Mouse (Mus musculus) megakaryocyte, embryonic 14.5 days (primary cell): ENCODE results near the gene Mepe. TPM values are rescaled to one million over a fixed set of nuclear protein-coding genes. Genes with fewer than 3 reads are reported as not detected.

Source experiments
- H3K27me3 ChIP-seq: replicated peaks from 2 replicates; pipeline ENCODE3; 2012; ENCODE audit warnings: inconsistent platforms
- H3K36me3 ChIP-seq: replicated peaks from 2 replicates; pipeline ENCODE3; 2012; ENCODE audit warnings: low read length, inconsistent platforms, mixed read lengths
- H3K4me1 ChIP-seq: 2 replicates; pipeline ENCODE4 v1.6.1; 2012; ENCODE audit warnings: inconsistent platforms
- H3K4me3 ChIP-seq: replicated peaks from 2 replicates; pipeline ENCODE3; 2012; ENCODE audit warnings: moderate library complexity, mild to moderate bottlenecking, inconsistent platforms
- H3K9me3 ChIP-seq: 2 replicates; pipeline ENCODE4 v1.6.1; 2012; ENCODE audit warnings: inconsistent platforms
- FLI1 ChIP-seq: IDR thresholded peaks from 2 replicates; pipeline ENCODE4 v1.6.1; 2012; ENCODE audit warnings: low read length, inconsistent platforms, mixed read lengths
- GATA1 ChIP-seq: IDR thresholded peaks from 3 replicates; pipeline ENCODE4 v1.6.1; 2012; ENCODE audit warnings: mixed read lengths, low read length, inconsistent platforms, borderline replicate concordance
- polyA plus RNA-seq: library from polyadenylated mRNA; stranded (reverse); fragments of >175 nt; gene quantifications from 2 replicates; pipeline ENCODE4 v1.2.3, GENCODE M21; 2012; ENCODE audit warnings: low replicate concordance; ENCODE audit not compliant: insufficient read depth

The Mepe gene
- polyA plus RNA-seq, 1 experiment = not detected

DNA sequence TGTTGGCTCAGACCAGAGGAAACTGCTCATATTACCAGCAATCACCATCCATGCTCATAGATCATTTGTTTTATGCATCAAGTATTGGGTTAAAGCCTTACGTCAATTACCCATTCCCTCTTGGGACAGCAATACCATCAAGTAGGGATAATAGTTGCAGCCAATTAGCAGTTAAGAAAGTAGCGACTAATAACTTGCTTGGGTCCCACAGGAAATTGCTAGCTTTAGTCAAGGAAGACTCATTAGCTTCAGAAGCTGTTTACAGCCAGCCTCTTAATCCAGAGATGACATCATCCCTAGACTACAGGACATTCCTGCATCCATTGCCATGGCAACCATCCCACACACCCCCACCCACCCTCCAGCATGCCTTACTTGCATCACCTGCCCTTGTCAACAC is 50.0 kb downstream of the Mepe start:
- no peaks in the 10 kb centered on the region for H3K27me3 ChIP-seq
- no peaks in the 10 kb centered on the region for H3K36me3 ChIP-seq
- 0 out of 2 replicates have a peak, but pooled peaks cover 2% of the 10 kb centered on the region for H3K9me3 ChIP-seq
- no peak for TF ChIP-seq GATA1
- TF ChIP-seq FLI1 = no peak
- peaks cover 3% of the 10 kb centered on the region; the same call in 1 of the 2 replicates for H3K4me1 ChIP-seq
- H3K4me3 ChIP-seq = no peak overlapping the region

DNA sequence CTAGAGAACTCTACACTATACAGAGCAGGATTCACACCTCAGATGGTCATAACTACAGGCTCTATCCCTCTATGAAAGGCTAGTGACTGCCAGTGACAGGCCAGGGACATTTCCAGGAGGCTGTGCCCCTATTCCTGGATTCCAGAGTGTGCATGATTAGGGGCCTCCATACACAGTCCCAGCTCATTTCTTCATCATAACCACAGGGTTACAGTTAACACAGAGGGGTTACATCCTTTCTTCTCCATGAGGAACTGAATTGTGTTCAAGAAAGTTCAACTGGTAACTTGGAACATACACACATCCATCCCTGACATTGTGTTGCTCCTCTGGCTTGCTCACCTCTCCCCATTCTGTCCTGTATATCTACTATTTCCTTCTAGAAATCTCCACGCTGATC is 51.8 kb downstream of the Mepe start:
- Histone ChIP-seq H3K9me3 (no peaks in the 10 kb centered on the region), H3K36me3 (no peaks in the 10 kb centered on the region), H3K27me3 (no peaks in the 10 kb centered on the region), H3K4me1 (peaks cover 3% of the 10 kb centered on the region; the same call in 1 of the 2 replicates), H3K4me3 (no peak overlapping the region)
- TF ChIP-seq GATA1 = no peak

DNA sequence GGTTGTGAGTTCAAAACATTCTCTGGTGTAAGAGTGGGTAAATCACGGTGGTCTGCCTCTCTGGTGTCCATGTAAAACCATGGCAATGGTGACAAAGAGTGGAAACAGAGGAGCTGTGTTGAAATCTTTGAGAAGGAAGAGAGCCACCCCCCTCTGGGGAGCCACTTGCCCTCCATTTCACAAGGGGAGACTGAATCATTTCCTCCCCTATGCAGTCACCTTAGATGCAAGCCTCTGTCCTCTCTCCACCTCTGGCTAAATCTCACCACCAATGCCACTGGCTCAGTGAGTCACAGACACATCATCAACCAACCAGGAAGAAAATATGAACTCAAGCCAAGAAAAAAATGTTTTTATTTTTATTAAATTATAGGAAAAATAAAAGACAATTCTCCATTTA is 55.4 kb downstream of the Mepe start:
- H3K4me1 ChIP-seq = no peaks in the 10 kb centered on the region
- H3K4me3 ChIP-seq = no peak overlapping the region
- TF ChIP-seq GATA1 = no peak
- no peaks in the 10 kb centered on the region for H3K27me3 ChIP-seq
- H3K36me3 ChIP-seq = no peaks in the 10 kb centered on the region
- H3K9me3 ChIP-seq = 0 out of 2 replicates have a peak, but pooled peaks cover 2% of the 10 kb centered on the region

DNA sequence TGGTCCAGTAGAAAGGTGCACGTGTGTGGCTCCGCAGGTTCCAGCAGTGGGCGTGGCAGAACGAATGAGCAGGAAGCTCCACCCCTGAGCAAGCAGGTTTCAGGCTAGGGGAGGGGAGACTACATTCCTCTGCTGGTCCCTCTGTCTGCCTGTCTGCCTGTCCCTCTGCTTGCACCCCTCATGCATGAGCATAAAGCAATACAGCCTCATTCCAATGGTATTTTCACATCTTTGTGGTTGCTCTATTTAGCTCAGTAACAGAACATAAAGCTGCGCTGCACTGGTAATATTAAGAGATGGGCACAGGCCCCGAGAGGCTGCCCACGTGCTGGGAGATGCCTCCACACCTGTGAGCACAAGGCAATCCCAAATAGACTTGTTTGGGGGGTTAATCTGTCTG is 56.5 kb downstream of the Mepe start:
- no peak overlapping the region for H3K4me3 ChIP-seq
- no peaks in the 10 kb centered on the region for H3K36me3 ChIP-seq
- TF ChIP-seq FLI1 (no peak), GATA1 (no peak)
- no peaks in the 10 kb centered on the region for H3K27me3 ChIP-seq
- no peaks in the 10 kb centered on the region for H3K4me1 ChIP-seq
- H3K9me3 ChIP-seq = 0 out of 2 replicates have a peak, but pooled peaks cover 4% of the 10 kb centered on the region

DNA sequence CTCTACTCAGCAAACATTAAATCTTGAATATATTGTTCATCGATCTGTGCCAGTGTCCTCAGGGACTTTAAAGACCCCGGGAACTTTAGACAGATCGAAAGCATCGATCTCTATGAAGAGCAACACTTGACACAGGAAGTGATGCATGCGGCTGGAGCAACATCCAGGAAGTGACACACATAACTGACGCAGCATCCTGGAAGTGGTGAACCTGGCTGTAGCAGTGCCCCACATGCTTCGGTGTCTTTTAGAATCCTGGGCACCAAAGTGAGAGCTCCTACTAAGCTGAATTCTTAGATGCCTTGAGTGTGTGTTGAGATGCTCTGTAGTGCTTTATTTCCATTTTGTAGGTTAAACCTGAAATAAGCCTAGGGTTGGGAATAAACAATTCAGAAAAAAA is 59.4 kb downstream of the Mepe start:
- TF ChIP-seq FLI1 (no peak), GATA1 (no peak)
- no peaks in the 10 kb centered on the region for H3K4me1 ChIP-seq
- H3K4me3 ChIP-seq = no peak overlapping the region
- no peaks in the 10 kb centered on the region for H3K36me3 ChIP-seq
- no peaks in the 10 kb centered on the region for H3K27me3 ChIP-seq
- H3K9me3 ChIP-seq = 0 out of 2 replicates have a peak, but pooled peaks cover 4% of the 10 kb centered on the region

DNA sequence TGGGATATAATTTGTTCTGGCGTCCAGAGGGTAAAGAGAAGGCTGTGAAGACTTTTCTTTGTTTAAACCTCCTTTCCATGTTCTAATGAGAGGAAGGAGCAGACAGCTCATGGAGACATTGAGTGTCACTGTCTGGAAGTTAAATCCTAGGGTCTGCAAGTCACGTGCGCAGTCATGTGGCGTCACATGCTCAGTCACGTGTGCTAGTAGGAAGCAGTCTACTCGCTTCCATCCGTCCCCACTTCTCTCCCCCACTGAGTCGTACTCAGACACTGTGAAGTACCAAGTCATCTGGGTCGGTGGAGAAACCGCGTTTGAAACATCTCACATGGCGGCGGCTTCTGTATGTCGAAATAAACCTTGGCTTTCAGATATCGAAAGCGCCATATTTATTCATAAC is 60.4 kb downstream of the Mepe start:
- 0 out of 2 replicates have a peak, but pooled peaks cover 4% of the 10 kb centered on the region for H3K9me3 ChIP-seq
- no peaks in the 10 kb centered on the region for H3K27me3 ChIP-seq
- no peaks in the 10 kb centered on the region for H3K4me1 ChIP-seq
- no peak for TF ChIP-seq FLI1
- TF ChIP-seq GATA1 = no peak
- no peaks in the 10 kb centered on the region for H3K36me3 ChIP-seq
- H3K4me3 ChIP-seq = no peak overlapping the region

DNA sequence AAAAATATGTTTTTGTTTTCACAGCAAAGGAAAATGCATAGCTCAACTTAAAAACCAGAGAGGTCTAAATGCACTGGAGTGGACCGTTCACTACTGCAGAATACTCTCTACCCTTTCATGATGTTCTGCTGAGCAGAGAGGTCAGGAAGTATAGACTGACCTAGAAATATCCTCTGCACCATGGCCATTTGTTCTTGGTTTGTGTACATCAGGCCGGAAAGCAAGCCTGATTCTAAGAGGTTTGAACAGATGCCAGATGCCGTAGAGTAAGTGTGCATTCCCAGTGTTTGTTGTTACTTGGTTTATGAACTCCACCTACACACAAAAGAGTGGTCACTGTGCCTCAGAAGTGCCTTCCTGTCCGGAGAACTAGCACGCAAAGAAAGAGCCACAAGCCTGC is 61.8 kb downstream of the Mepe start:
- Histone ChIP-seq H3K27me3 (no peaks in the 10 kb centered on the region), H3K36me3 (no peaks in the 10 kb centered on the region), H3K4me1 (no peaks in the 10 kb centered on the region), H3K4me3 (no peak overlapping the region), H3K9me3 (0 out of 2 replicates have a peak, but pooled peaks cover 4% of the 10 kb centered on the region)
- TF ChIP-seq GATA1 (no peak), FLI1 (no peak)

Other genes with a start within 250 kb of the Mepe start
- gene Gm17660, start 247.7 kb upstream of the Mepe start, polyA plus RNA-seq = not detected in 2 replicates
- gene Sparcl1, start 211.6 kb upstream of the Mepe start, polyA plus RNA-seq = not detected in 2 replicates
- not detected in 2 replicates for gene Dspp, start 154.6 kb upstream of the Mepe start, polyA plus RNA-seq
- not detected in 2 replicates for gene Dmp1, start 122.7 kb upstream of the Mepe start, polyA plus RNA-seq
- not detected in 2 replicates for gene Ibsp, start 26.2 kb upstream of the Mepe start, polyA plus RNA-seq
- 5.8 TPM in 1 of 2 replicates, not detected in the other for gene Spp1, start 109.8 kb downstream of the Mepe start, polyA plus RNA-seq
- 0.92 and 1.2 TPM in 2 replicates for gene Pkd2, start 134.1 kb downstream of the Mepe start, polyA plus RNA-seq
- 0.51 TPM in 1 of 2 replicates, not detected in the other for gene BC005561, start 183.0 kb downstream of the Mepe start, polyA plus RNA-seq